Mouse (Mus musculus) heart, postnatal 0 days (tissue): ENCODE results near the gene Senp7. TPM values are rescaled to one million over a fixed set of nuclear protein-coding genes. Genes with fewer than 3 reads are reported as not detected.
"Not testable (repeated sequence)": the region's sequence is repeated elsewhere in the genome, so short reads cannot be mapped to it uniquely, and the experiment has no call there.

ENCODE experiments used
- ATAC-seq: fragments of 200-750 bp; cut with Nextera tagmentation; 2 replicates; pipeline ENCODE4 v1.8.0; 2017; ENCODE audit warnings: low read depth, moderate number of reproducible peaks, moderate library complexity; ENCODE audit not compliant: insufficient read depth
- DNase-seq: peaks from one replicate; pipeline ENCODE4 v3.0.0-alpha.2; 2016; ENCODE audit warnings: low spot score
- H3K27ac ChIP-seq: fragments of 300-500 bp; sonication (generic); 2 replicates; pipeline ENCODE4 v1.5.1; 2014; ENCODE audit warnings: low read depth, mild to moderate bottlenecking
- H3K27me3 ChIP-seq: fragments of 300-500 bp; sonication (generic); 2 replicates; pipeline ENCODE4 v1.6.1; 2014; ENCODE audit warnings: low read length, mixed read lengths; ENCODE audit not compliant: control insufficient read depth, insufficient read depth
- H3K36me3 ChIP-seq: fragments of 300-500 bp; sonication (generic); replicated peaks from 2 replicates; pipeline ENCODE4 v1.6.1; 2014; ENCODE audit warnings: low read length, mixed read lengths; ENCODE audit not compliant: control insufficient read depth, insufficient read depth
- H3K4me1 ChIP-seq: fragments of 300-500 bp; sonication (generic); 2 replicates; pipeline ENCODE4 v1.6.1; 2014; ENCODE audit warnings: antibody characterized with exemption; ENCODE audit not compliant: control insufficient read depth, insufficient read depth
- H3K4me2 ChIP-seq: fragments of 300-500 bp; sonication (generic); 2 replicates; pipeline ENCODE4 v1.6.1; 2014; ENCODE audit warnings: low read depth, mild to moderate bottlenecking, low read length, moderate library complexity
- H3K4me3 ChIP-seq: fragments of 300-500 bp; sonication (generic); 2 replicates; pipeline ENCODE4 v1.5.1; 2014; ENCODE audit warnings: low read depth, low read length
- H3K9ac ChIP-seq: fragments of 300-500 bp; sonication (generic); replicated peaks from 2 replicates; pipeline ENCODE4 v1.6.1; 2014; ENCODE audit warnings: low read depth, low read length, mixed read lengths
- H3K9me3 ChIP-seq: fragments of 300-500 bp; sonication (generic); replicated peaks from 2 replicates; pipeline ENCODE4 v1.6.1; 2016; ENCODE audit warnings: low read length; ENCODE audit not compliant: control insufficient read depth
- CTCF ChIP-seq: IDR thresholded peaks from 2 replicates; pipeline ENCODE4 v1.5.1; 2016; ENCODE audit warnings: antibody characterized with exemption, control low read depth, low read depth
- EP300 ChIP-seq: IDR thresholded peaks from 2 replicates; pipeline ENCODE4 v1.6.1; 2016; ENCODE audit warnings: antibody characterized with exemption, low read depth
- WGBS: fragments of 180-500 bp; shearing (Covaris S2); extraction: QIAGEN DNeasy Blood & Tissue Kit; methylation state at CpG from one replicate; pipeline ENCODE4 v1.1.7; 2014; 5-methylcytosine and 5-hydroxymethylcytosine counted together
- polyA plus RNA-seq: library from polyadenylated mRNA; unstranded; fragments of >200 nt; fragmentation: Nextera tagmentation; extraction: Ambion mirVana; gene quantifications from 2 replicates; pipeline ENCODE4 v1.2.1, GENCODE M21; 2015
- total RNA-seq: library from RNA; depleted of rRNA; stranded (reverse); fragments of >200 nt; gene quantifications from 2 replicates; pipeline ENCODE4 v1.2.3, GENCODE M21; 2014; ENCODE audit warnings: low replicate concordance; rRNA removed

Senp7 gene
- 9.5 and 16.2 TPM in 2 replicates for total RNA-seq
- 14.0 and 14.7 TPM in 2 replicates for polyA plus RNA-seq

DNA sequence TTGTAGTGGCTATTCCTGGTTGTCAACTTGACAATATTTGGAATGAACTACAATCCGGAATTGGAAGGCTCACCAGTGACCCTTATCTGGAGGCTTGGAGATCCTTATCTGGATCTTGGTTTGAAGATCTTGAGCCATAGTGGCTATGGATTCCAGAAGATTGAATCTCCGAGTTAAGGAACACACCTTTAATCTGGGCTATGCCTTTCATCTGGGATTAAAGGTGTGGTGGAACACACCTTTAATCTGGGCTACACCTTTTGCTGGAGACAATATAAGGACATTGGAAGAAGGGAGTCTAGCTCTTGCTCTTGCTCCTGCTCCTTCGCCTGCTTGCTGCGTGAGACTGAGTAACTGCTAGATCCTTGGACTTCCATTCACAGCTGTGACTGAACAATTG lies at the start of gene Senp7:
Gene Senp7 (plus strand): TSS at position 301 of the 400 bp plus-strand sequence.
- H3K4me1 ChIP-seq, H3K9ac ChIP-seq, ATAC-seq, H3K9me3 ChIP-seq, DNase-seq, H3K27ac ChIP-seq, H3K4me3 ChIP-seq, H3K4me2 ChIP-seq, H3K36me3 ChIP-seq, H3K27me3 ChIP-seq: not testable (repeated sequence)
- WGBS, result no CpG with 5 or more reads among the region's 4 CpGs

DNA sequence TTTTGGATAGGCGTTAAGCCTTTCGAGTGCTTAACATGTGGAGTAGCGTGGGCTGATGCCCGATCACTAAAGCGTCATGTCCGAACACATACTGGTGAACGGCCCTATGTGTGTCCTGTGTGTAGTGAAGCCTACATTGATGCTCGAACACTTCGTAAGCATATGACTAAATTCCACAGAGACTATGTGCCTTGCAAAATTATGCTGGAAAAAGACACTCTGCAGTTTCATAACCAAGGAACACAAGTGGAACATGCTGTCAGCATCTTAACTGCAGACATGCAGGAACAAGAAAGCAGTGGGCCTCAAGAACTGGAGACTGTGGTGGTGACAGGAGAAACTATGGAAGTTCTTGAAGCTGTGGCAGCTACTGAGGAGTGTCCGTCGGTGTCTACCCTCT lies 41.3 kb upstream of the Senp7 start:
- peaks cover 47% of the 10 kb centered on the region for H3K36me3 ChIP-seq
- no peaks in the 10 kb centered on the region for H3K9me3 ChIP-seq
- H3K4me1 ChIP-seq, result no peaks in the 10 kb centered on the region
- H3K4me3 ChIP-seq, result no peak overlapping the region
- no peak for DNase-seq
- H3K27me3 ChIP-seq, result no peaks in the 10 kb centered on the region
- H3K27ac ChIP-seq, result no peak overlapping the region
- H3K4me2 ChIP-seq, result no peak overlapping the region
- no peak for ATAC-seq
- no peak for TF ChIP-seq CTCF
- no peak for TF ChIP-seq EP300
- no peak overlapping the region for H3K9ac ChIP-seq
- 85% methylated on average over 11 of the region's 11 CpGs for WGBS

DNA sequence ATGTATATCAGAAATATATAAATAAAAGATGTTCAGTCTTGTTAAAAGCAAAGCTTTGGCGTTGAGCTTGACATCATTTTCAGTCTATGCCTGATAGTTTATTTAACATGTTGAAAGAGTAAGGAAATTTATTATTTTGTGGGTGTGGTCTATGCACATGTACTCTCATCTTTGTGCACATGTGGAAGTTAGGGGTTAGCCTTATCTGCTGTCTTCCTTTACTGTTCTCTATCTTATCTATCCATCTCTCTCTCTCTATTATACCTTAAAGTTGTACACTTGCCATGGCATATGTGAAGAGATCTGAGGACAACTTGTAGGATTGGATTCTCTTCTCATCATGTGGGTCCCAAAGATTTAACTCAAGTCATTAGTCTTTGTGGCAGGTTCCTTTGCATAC lies 39.3 kb upstream of the Senp7 start:
- TF ChIP-seq CTCF (no peak), EP300 (no peak)
- Histone ChIP-seq H3K27me3 (no peaks in the 10 kb centered on the region), H3K4me2 (no peak overlapping the region), H3K36me3 (peaks cover 35% of the 10 kb centered on the region), H3K9me3 (no peaks in the 10 kb centered on the region), H3K27ac (no peak overlapping the region), H3K9ac (no peak overlapping the region), H3K4me1 (no peaks in the 10 kb centered on the region), H3K4me3 (no peak overlapping the region)
- ATAC-seq (no peak), DNase-seq (no peak)
- WGBS, result 96% methylated on average over 1 of the region's 1 CpGs

DNA sequence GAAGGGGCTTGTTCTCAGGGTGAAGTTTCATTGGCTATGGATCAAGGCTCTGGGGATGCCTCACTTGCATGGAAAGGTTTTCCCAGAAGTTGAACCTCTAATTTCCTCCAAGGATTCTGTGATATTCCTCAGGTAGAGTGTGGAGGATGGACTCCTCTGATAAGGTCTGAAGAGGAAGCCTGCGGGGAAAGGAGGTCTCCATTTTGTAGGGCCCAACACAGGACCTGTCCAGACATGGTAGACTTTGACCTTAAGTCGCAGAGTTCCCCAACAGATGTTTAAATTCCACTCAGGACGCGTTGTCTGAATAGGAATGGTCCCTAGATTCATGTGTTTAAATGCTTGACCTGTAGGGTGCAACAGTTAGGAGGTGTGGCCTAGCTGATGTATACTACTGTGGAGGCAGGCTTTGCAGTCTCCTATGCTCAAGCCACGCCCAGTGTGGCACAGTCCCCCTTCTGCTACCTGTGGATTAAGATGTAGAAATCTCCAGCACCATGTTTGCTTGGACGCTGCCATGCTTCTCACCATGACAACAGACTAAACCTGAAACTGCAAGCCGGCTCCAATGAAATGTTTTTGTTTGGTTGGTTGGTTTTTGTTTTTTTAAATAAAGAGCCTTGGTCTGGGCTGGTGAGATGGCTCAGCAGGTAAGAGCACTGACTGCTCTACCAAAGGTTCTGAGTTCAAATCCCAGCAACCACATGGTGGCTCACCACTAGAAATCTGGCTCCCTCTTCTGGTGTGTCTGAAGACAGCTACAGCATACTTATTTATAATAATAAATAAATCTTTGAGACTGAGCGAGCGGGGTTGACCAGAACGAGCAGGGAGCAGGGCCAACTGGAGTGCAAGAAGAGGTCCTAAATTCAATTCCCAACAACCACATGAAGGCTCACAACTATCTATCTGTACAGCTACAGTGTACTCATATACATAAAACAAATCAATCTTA lies 35.1 kb upstream of the Senp7 start:
- no peak overlapping the region for H3K27ac ChIP-seq
- no peak for ATAC-seq
- no peak for TF ChIP-seq EP300
- no peak for TF ChIP-seq CTCF
- no peaks in the 10 kb centered on the region for H3K9me3 ChIP-seq
- WGBS, result 89% methylated on average over 10 of the region's 10 CpGs
- no peak overlapping the region for H3K4me2 ChIP-seq
- no peak overlapping the region for H3K9ac ChIP-seq
- no peak for DNase-seq
- H3K4me3 ChIP-seq, result no peak overlapping the region
- H3K4me1 ChIP-seq, result no peaks in the 10 kb centered on the region
- peaks cover 24% of the 10 kb centered on the region for H3K36me3 ChIP-seq
- no peaks in the 10 kb centered on the region for H3K27me3 ChIP-seq

DNA sequence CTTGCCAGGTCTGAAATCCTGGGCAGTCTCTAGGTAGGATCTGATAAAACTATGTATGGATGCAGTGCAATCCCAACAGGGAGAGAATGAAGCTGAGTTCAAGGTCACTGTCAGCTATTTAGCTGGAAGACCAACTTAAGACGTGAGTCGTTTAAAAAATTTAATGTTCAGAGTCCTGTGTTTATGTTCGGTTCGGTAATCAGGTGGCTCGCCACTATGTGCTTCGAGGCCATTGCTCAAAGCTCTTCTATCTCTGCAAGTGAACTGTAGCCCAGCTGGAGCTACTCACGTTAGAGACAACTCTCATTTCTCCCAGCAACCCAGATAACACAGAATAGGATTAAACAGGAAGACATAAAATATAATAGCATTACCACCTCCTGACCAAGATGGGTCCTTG lies 34.1 kb upstream of the Senp7 start:
- H3K27ac ChIP-seq, result no peak overlapping the region
- ATAC-seq (no peak), DNase-seq (no peak)
- no peak overlapping the region for H3K4me3 ChIP-seq
- H3K9ac ChIP-seq, result no peak overlapping the region
- H3K4me2 ChIP-seq, result no peak overlapping the region
- H3K9me3 ChIP-seq, result no peaks in the 10 kb centered on the region
- H3K36me3 ChIP-seq, result peaks cover 32% of the 10 kb centered on the region
- H3K4me1 ChIP-seq, result no peaks in the 10 kb centered on the region
- TF ChIP-seq EP300, result no peak
- no peak for TF ChIP-seq CTCF
- 80% methylated on average over 7 of the region's 7 CpGs for WGBS
- no peaks in the 10 kb centered on the region for H3K27me3 ChIP-seq
